Mouse (Mus musculus) forebrain, embryonic 11.5 days (tissue): ENCODE results near the gene Pdgfa. TPM values are rescaled to one million over a fixed set of nuclear protein-coding genes. Genes with fewer than 3 reads are reported as not detected.

Source experiments
- ATAC-seq: fragments of 200-750 bp; cut with Nextera tagmentation; replicated peaks from 2 replicates; pipeline ENCODE4 v1.8.0; 2017; ENCODE audit warnings: moderate TSS enrichment; ENCODE audit not compliant: low FRiP score
- DNase-seq: peaks from one replicate; pipeline ENCODE4 v3.0.0-alpha.2; 2017; ENCODE audit warnings: low spot score
- H3K27ac ChIP-seq: fragments of 300-500 bp; sonication (generic); 2 replicates; pipeline ENCODE4 v1.5.1; 2014; ENCODE audit warnings: low read depth, low read length
- H3K27me3 ChIP-seq: fragments of 300-500 bp; sonication (generic); 2 replicates; pipeline ENCODE4 v1.6.1; 2014; ENCODE audit warnings: mild to moderate bottlenecking, low read length, mixed read lengths; ENCODE audit not compliant: control insufficient read depth, insufficient read depth
- H3K36me3 ChIP-seq: fragments of 300-500 bp; sonication (generic); 2 replicates; pipeline ENCODE4 v1.6.1; 2014; ENCODE audit warnings: mild to moderate bottlenecking, low read length, moderate library complexity, mixed read lengths; ENCODE audit not compliant: control insufficient read depth, insufficient read depth
- H3K4me1 ChIP-seq: fragments of 300-500 bp; sonication (generic); replicated peaks from 2 replicates; pipeline ENCODE4 v1.6.1; 2014; ENCODE audit warnings: low read length, mixed read lengths; ENCODE audit not compliant: control insufficient read depth, insufficient read depth
- H3K4me2 ChIP-seq: fragments of 300-500 bp; sonication (generic); 2 replicates; pipeline ENCODE4 v1.6.1; 2014; ENCODE audit warnings: low read depth, mild to moderate bottlenecking, low read length, moderate library complexity, mixed read lengths; ENCODE audit not compliant: severe bottlenecking
- H3K4me3 ChIP-seq: fragments of 300-500 bp; sonication (generic); 2 replicates; pipeline ENCODE4 v1.5.1; 2014; ENCODE audit warnings: low read depth, low read length
- H3K9ac ChIP-seq: fragments of 300-500 bp; sonication (generic); 2 replicates; pipeline ENCODE4 v1.6.1; 2014; ENCODE audit warnings: low read length
- H3K9me3 ChIP-seq: fragments of 300-500 bp; sonication (generic); 2 replicates; pipeline ENCODE4 v1.6.1; 2016; ENCODE audit warnings: low read length, mixed read lengths; ENCODE audit not compliant: control insufficient read depth
- WGBS: fragments of 180-500 bp; shearing (Covaris S2); extraction: QIAGEN DNeasy Blood & Tissue Kit; methylation state at CpG from one replicate; pipeline ENCODE4 v1.1.7; 2014; 5-methylcytosine and 5-hydroxymethylcytosine counted together
- polyA plus RNA-seq: library from polyadenylated mRNA; unstranded; fragments of >200 nt; fragmentation: Nextera tagmentation; extraction: Ambion mirVana; gene quantifications from 2 replicates; pipeline ENCODE4 v1.2.1, GENCODE M21; 2014

Pdgfa gene
- polyA plus RNA-seq, 1 experiment from 2014 or later: 9.4 TPM

DNA sequence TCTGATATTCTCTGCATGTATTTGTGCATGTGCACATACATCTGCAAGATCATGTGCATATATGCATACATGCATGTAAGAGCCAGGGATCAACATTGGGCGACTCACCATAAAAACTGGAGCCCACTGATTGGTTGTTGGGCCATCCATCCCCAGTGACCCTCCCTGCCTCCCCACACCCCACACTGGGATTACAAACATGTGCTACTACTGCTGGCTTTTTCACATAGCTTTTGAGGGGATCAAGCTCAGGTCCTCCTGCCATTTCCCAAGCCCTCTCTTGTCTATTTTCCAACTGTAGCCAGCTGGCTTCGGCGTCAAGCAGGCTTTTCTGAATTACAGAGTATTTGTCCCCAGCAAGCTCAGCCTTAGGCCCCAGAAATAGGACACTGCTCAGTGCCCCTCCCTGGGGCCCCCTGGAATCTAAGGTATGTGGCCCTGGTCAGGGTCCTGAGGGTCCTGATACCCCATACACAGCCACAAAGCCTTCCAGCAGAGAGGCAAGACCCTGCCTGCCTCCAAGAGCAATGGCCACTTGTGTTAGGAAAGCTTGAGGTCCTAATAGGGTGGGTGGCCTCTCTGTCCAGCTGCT lies 58.5 kb downstream of the Pdgfa start:
- Histone ChIP-seq H3K27ac (no peak overlapping the region), H3K9me3 (no peaks in the 10 kb centered on the region), H3K4me2 (no peak overlapping the region), H3K36me3 (no peaks in the 10 kb centered on the region), H3K9ac (no peak overlapping the region), H3K27me3 (no peaks in the 10 kb centered on the region), H3K4me1 (no peaks in the 10 kb centered on the region), H3K4me3 (no peak overlapping the region)
- 70% methylated on average over 3 of the region's 3 CpGs for WGBS
- DNase-seq: no peak
- ATAC-seq: no peak

DNA sequence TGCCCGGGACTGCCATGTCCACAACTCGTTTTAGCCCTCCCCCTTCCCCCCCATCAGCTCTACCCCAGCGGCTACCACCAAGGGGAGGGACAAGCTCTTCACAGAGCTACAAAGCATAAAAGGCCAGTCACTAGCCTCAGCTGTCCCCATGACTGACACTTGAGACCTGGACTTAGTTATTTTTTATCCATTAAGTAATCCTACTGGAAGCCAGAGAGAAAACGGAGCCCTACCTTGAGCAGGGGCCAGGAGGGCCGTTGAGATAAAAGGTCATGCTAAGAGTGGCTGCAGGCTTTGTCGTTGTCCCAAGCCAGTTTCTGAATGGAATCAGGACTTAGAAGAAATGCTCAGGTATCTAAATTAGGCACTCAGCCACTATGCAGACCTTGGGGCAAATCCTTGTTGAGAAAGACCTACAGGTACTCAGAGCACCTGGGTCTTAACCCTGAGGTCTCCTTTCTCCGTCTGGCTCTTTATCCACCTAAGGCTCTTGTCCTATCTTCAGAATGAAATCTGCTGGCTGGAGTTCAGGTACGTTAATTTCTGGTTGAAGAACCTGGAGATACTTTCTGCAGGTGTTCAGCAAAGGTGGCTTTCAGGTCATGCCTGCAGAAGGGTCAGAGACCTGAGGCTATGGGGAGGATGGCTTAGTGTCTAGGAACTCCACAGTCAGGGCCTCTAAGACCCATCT lies 60.6 kb downstream of the Pdgfa start:
- H3K36me3 ChIP-seq: no peaks in the 10 kb centered on the region
- DNase-seq: no peak
- peaks cover 14% of the 10 kb centered on the region for H3K4me1 ChIP-seq
- 85% methylated on average over 8 of the region's 8 CpGs for WGBS
- H3K4me3 ChIP-seq: no peak overlapping the region
- no peak for ATAC-seq
- no peak overlapping the region for H3K27ac ChIP-seq
- H3K4me2 ChIP-seq: no peak overlapping the region
- no peaks in the 10 kb centered on the region; the same call in 1 of the 2 replicates for H3K27me3 ChIP-seq
- H3K9ac ChIP-seq: no peak overlapping the region
- H3K9me3 ChIP-seq: no peaks in the 10 kb centered on the region

- no peak overlapping the region for H3K27ac ChIP-seq
- no peaks in the 10 kb centered on the region; the same call in 1 of the 2 replicates for H3K27me3 ChIP-seq
- no peak overlapping the region for H3K9ac ChIP-seq
- WGBS: 51% methylated on average over 6 of the region's 6 CpGs
- no peak overlapping the region for H3K4me3 ChIP-seq
- DNase-seq (no peak), ATAC-seq (no peak)
- H3K4me2 ChIP-seq: no peak overlapping the region
- H3K9me3 ChIP-seq: no peaks in the 10 kb centered on the region
- no peaks in the 10 kb centered on the region for H3K36me3 ChIP-seq
- peaks cover 21% of the 10 kb centered on the region for H3K4me1 ChIP-seq
Measured at GRCm38 (mm10) chr5:138934540-138934939, 62.6 kb downstream of the Pdgfa start.

GRCm38 (mm10) chr5:138932460-138933432 lies 64.4 kb downstream of the Pdgfa start:
- no peaks in the 10 kb centered on the region for H3K36me3 ChIP-seq
- peaks cover 21% of the 10 kb centered on the region for H3K4me1 ChIP-seq
- no peak overlapping the region for H3K4me3 ChIP-seq
- H3K27me3 ChIP-seq: no peaks in the 10 kb centered on the region; the same call in 1 of the 2 replicates
- no peak overlapping the region; the same call in 1 of the 2 replicates for H3K9ac ChIP-seq
- H3K27ac ChIP-seq: no peak overlapping the region
- no peaks in the 10 kb centered on the region for H3K9me3 ChIP-seq
- peak; percentile 66 for ATAC-seq
- peak overlapping the region; percentile 39 for H3K4me2 ChIP-seq
- DNase-seq: peak; percentile 72
- 6% methylated on average over 18 of the region's 18 CpGs for WGBS

GRCm38 (mm10) chr5:138931836-138932235 lies 65.3 kb downstream of the Pdgfa start:
- Histone ChIP-seq H3K4me1 (peaks cover 21% of the 10 kb centered on the region), H3K9ac (0 out of 2 replicates have a peak overlapping the region, but pooled peaks have one; percentile 13), H3K4me3 (no peak overlapping the region), H3K27ac (no peak overlapping the region), H3K9me3 (no peaks in the 10 kb centered on the region), H3K36me3 (no peaks in the 10 kb centered on the region), H3K4me2 (peak overlapping the region; percentile 39; the same call in 1 of the 2 replicates), H3K27me3 (no peaks in the 10 kb centered on the region; the same call in 1 of the 2 replicates)
- WGBS: 3% methylated on average over 13 of the region's 13 CpGs
- DNase-seq (no peak), ATAC-seq (no peak)

DNA sequence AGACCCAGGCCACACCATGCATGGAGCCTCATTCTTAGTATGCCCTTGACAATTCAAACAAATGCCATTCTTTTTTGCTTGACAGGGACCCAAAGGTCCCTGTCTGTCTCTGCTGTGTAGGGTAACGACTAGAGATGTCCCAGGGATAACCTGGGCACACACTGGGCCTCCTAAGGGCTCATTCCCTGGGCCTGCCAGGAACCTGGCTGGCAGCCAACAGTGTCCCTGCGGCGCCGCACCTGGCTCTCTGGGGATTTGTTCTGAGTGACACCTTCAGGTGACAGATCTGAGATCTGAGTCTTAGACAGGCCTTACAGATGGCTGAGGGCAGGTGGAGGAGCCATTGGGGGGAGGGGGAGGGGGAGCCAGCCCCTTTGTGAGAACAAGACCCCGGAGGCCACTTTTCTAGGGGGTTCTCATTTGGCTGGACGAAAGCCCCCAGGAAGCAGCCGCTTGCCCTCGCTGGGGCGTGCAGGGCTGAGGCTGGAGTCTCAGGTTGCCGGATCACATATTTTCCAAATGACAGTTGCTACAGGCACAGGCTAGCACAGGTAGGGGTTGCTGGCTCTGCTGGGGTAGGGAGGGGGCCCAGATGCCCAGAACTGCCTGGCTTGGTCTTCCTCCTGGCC lies 67.2 kb downstream of the Pdgfa start:
- H3K27ac ChIP-seq: no peak overlapping the region
- H3K27me3 ChIP-seq: no peaks in the 10 kb centered on the region; the same call in 1 of the 2 replicates
- ATAC-seq (no peak), DNase-seq (no peak)
- H3K4me2 ChIP-seq: no peak overlapping the region
- no peaks in the 10 kb centered on the region for H3K36me3 ChIP-seq
- no peaks in the 10 kb centered on the region for H3K9me3 ChIP-seq
- H3K4me3 ChIP-seq: no peak overlapping the region
- WGBS: 71% methylated on average over 10 of the region's 10 CpGs
- peaks cover 21% of the 10 kb centered on the region for H3K4me1 ChIP-seq
- no peak overlapping the region for H3K9ac ChIP-seq
